Mouse (Mus musculus) ovary, postnatal 14 days (tissue): Measurements from ENCODE around the gene Hsf2.
"Not testable (repeated sequence)": the region's sequence is repeated elsewhere in the genome, so short reads cannot be mapped to it uniquely, and the experiment has no call there.

Source experiments
- DNase-seq: peaks from one replicate; pipeline ENCODE4 v3.0.0; 2022; ENCODE audit warnings: low spot score

Hsf2 gene

DNA sequence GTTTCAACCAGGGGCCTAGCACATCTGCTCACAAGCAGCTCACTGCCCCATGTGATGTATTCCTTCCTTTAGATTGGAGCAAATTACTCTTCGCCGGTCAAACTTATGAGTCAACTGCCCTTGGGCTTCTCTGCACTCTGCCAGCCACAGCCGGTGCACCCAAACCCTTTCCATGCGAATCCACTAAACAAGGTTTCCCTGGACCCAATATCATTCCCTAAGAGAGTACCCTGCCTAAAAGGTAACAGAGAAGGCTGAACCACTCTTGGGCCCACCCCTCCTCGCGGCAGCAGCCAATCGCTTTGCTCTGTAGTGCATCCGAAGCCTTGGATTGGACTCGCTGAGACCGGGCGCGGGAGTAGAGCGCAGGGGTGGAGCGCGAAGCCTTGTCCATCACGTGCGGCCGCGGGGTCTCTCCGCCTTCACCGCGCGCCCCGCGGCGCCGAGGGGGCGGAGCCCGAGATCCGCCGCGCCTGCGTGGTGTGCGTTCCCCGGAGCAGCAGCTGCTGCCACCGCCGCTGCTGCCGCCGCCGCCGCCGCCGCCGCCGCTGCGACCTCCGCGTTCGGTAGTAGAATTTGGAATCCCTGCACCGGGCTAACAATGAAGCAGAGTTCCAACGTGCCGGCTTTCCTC is at the start of gene Hsf2:
TSS of gene Hsf2 (plus strand) at position 478 of the 634 bp plus-strand sequence.
- peak; percentile 82 for DNase-seq

DNA sequence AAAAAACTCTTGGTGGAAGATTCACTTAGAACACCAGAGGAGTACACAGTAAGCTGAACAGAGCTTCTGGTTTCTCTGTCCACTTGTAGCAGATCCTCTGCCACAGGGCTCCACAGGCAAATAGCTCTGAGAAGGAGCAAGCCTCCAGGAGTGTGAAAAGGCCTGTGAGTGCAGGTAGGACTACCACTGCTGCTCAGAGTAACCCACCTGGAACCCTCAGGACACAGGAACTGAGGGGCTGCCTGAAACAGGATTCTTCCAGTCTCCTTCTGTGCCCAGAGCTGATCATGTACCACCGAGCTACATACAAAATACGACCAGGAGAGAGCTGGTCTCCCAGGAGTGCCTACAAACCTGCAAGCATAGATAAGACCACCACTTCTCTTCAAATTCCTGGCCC is 48.3 kb upstream of the Hsf2 start:
- no peak for DNase-seq

DNA sequence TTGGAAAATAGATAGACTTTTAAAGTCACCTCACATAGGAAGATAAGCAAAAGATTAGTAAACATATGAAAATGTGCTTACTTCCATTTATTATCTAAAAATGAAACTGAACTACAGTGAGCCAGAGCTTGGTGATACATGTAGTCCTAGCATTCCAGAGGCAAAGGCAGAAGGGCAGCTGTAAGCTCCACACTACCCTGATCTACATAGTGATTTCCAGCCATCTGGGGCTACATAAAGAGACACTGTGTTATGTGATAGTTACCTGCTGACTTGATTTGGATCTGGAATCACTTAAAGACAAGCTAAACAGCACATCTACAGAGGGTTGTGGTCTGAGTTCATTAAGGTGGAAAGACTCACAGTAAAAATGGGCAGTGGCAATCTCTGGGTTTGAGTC is 45.1 kb upstream of the Hsf2 start:
- no peak for DNase-seq

DNA sequence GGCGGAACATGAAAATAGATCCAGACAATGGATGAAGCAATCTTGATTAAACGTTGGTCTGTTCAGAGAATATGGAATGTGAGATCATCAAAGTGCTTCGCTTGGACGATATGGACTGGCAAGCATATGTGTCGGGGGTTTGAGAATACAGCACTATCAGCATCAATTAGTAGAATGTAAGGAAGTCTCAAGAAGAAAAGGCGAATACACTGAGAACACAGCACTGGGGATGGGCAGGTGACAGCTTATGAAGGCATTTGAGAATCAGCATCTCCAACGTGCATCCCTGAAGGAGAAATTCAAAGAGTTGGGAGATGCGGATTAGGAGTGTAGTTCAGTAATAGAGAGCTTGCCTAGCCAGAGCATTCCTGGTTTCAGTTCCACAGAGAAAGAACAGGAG is 41.8 kb upstream of the Hsf2 start:
- DNase-seq, result no peak

DNA sequence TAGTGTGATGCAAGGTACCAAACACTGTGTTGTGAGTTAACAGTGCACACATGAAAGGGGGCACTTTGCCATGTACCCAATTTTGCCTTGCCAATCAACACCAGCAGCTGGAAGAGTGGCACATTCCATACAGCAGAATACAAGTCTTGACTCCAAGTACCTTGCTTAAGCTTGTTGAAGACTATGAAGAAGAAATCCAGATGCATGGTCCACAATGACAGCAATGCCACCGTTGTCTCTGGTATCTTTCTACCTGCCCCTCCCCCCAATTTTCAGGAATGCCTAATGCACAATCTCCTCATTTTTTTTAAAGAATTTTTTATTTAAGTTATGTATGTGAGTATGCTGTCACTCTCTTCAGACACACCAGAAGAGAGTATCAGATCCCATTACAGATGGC is 40.5 kb upstream of the Hsf2 start:
- no peak for DNase-seq

DNA sequence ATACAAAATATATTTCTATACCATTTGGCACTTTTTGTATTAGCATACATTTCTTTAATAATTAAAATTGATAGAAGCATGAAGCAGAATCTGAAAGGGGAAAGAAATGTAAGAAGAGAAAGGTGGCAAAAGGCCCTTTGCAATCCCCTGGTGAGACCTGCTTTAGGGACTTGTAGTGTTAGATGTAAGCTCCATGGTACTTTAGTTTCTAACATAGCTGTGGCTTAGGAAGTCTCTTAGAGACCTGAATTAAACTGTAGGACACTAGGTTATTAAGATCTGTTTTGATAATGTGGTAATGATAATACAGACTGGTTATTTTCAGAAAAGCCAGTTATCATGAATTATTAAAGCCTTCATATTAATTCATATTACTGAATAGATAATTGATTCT is 38.5 kb upstream of the Hsf2 start:
- no peak for DNase-seq

DNA sequence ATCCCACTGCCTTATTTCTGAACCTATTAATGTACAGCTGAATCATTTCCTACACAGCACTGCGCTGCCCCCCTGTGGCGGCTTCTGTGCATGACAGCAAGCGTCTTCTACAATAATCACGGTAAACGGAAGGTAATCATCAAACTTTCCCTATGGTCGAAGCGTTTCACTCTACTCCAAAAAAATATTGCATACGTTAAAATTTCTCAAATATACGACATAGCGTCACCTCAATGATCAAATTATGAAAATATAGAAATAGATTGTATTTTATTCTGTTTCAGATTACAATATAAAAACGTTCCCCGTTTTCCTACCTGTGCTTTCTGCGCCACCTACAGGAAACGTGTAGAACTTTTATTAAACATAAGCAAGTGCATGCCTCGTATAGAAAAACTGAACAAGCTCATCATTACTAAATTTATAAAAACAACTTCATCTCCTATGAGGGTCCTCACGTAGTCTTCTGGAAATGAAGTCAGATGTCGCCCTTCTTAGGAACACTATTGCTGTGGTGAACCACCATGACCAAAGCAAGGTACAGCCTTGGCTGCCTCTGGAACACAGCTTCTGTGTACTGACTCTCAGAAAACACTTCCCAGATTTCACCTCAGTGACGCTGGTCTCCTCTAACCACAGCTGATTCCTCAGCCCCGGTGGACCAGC is 38.0 kb upstream of the Hsf2 start:
- peak; percentile 78 for DNase-seq

DNA sequence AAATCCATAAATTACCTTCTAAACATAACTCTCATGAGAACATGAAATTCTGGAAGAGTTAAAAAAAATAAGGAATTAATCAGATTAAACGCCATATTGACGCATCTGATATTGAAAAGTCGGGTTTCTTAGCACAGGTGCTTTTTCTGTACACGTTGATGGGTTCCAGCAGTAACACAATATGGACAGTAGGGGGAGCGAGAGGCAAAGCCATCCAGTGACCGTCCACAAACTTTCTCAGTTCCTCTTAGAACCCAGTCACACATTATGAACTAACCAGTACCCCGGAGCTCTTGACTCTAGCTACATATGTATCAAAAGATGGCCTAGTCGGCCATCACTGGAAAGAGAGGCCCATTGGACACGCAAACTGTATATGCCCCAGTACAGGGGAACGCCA is 22.9 kb upstream of the Hsf2 start:
- not testable (repeated sequence) for DNase-seq

DNA sequence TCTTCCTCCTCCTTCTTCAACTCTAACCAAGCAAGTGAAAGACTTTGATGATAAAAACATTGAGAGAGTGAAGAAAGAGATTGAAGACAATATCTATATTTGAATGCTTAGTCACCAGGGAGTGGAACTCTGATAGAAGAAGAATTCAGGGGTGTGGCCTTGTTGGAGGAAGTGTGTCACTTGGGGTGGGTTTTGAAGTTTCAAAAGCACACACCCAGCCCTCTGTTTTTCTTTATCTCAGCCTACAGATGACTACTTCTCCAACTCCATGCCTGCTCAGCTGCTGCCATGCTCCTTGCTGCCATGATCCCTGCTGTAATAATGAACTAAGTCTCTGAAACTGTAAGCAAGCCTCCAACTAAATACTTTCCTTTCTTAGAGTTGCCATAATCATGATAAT is 20.4 kb upstream of the Hsf2 start:
- no peak for DNase-seq

DNA sequence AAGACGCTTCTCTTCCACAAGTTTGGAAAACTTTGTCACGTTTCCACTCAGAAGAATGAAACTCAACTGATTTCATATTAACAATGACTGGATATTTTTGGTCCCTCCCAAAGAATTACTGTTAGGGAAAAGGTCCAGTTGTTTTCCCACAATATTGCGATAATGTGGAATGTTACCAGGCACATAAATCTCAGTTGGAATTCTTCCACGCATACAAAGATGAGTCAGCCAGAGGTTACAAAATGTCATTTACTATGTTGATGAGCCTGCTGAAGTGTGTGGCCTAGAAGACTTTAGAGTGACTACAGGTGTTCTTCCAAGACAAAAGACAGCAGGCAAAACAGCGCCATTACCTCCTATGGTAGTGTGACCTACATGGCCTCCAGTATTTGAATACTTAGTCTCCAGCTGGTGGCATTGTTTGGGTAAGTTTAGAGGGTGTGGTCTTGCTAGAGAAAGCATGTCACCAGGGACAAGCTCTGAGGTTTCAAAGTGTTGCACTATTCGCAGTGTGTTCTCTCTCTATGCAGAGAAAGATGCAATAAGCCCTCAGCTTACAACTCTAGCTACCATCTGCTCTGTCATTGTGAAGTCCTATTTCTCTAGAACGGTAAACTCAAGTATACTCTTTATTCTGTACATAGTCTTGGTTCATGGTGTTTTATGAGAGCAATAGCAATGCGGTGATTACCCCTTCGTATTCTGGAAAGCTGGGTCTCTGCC is 8.9 kb upstream of the Hsf2 start:
- DNase-seq, result no peak

DNA sequence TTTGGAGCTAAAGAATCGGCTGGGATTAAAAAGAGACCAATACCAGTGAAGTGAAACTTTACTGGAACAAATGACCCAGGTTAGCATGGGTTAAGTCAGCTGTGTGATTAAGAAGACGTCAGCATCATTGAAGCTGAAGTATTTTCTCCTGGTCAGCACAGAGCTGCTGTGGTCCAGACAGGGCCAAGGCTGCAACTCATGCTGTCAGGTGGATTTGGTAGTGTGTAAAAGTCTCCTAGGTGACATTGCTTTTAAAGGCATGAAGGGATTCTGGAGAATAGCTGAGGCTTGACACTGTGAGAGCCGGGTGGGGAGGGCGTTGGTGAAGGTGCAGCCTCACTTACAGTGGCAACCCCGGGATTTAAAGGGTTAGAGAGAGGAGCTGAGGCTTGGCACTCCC is 4.5 kb upstream of the Hsf2 start:
- DNase-seq, result no peak

DNA sequence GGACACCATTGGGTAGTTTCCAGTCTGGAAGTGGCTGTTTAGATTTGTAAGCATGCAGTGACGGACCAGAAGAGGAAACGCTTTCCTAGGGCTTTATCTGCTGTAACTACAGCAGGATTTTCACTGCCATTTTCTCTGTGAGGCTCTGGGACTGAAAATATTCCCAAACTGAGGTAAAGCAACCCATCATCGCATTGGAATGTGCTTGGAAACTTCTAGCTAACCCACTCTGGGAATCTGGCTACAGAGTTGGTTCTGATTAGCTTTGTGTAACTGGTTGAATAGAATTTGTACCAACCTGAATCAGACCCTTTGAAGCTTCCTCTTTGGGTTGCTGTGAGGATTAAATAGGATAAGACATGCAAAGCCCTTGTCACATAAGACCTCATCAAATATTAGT is 1.4 kb upstream of the Hsf2 start:
- no peak for DNase-seq

DNA sequence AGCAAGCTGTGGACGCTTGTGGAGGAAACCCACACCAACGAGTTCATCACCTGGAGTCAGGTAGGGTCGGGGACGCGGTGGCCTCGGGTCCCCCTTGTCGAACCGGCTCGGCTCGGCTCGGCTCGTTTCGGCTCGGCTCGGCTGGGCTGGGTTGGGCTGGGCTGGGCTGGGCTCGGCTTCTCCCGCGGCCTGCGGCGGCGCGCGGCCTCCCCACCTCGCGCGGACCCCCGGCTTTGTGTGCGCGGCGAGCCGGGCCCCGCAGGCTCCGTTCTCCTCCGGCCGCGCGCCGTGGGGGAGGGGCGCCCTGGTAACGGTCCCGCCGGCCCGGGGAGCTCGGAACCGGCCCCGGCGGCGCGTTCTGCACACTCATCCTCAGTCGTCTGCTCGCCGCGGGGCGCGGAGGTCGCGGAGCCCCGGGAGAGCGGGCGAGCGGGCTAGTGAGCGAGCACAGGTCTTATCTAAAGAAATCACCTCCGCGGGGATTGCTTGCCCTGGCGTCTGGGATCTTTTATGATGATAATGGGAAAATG is 422 bp downstream of the Hsf2 start:
- DNase-seq, result no peak

DNA sequence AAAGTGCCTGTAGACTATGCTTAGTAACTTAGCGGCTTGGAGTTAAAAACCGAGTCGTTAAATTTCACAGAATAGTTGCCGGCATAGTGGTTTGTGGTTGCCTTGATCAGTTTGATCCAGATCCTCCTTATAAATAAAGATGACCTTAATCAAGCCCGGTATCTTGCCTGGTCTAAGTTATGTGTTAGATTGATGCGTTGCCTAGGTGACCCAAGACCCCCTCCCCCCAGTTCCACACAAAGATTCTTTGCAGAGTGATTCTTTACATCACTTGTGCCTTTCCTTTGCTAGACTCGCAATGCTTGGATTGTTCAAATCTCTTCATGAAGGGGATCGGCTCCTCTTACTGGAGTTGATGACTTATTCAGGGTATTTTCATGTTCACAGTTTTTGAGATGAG is 1.0 kb downstream of the Hsf2 start:
- DNase-seq, result no peak

DNA sequence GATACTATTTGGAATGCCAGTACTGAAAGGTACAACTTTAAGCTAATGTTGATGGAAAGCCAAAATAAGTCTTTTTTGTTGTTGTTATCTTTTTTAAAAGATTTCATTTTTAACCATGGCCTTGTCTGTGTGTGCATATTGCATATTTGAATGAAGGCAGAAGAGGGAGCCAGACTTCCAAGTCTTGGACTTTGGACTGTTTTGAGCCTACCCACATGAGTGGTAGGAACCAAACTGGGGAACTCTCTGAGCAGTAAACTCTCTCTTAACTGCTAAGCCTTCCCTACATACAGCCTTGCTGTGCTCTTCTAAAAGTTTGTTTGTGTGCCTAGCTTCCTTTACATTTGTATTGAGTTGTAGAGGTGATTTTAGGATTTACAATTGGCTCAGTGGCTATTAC is 2.4 kb downstream of the Hsf2 start:
- no peak for DNase-seq

DNA sequence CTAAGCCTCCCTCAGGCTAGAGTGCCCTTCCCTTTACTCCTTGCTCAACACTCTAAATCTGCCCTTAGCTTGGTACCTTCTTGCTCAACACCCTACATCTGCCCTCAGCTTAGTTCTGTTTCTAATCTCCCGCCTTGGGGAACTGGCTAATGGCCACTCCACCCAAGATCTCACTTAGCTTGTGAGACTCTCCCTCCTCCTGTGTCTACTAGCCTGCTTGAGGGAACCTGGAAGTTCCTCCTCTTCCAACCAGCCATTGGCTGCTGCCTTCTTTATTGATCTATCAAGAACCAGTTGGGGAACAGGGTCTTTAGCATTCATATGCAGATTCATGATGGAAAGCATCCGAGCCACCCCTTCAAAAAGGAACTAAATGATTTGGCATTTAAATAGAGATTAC is 5.9 kb downstream of the Hsf2 start:
- DNase-seq, result no peak

DNA sequence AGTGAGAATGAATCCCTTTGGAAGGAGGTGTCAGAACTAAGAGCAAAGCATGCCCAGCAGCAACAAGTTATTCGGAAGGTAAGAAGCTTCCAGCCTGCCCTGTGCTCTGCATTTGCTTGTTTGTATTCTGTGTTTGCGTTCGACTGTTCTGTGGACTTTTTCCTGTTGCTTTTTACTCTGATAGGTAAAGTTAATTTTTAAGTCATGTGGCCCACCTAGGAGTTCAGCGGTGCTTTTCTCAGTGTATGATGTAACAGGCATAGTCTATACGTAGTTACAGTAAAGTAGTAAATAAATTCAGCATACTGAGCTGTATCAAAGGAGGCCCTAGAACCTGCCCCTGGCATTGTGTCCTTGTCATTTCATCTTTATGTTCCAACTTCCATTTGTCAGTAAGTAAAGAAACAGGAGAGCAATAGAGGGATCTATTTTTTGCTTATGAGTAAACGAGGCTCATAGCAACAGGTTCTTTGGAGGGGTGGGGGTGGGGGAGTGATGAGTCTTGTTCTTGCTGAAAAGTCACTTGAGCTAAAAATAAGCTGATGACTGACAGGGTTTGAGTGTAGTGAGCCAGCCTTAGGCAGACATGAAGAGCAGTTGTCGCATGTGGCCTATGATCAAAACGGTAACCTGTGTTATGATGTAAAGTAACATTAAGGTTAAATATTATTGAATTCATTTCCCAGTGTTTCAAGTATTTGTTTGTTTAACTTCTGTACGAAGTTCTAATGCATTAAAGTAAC is 13.4 kb downstream of the Hsf2 start:
- no peak for DNase-seq

DNA sequence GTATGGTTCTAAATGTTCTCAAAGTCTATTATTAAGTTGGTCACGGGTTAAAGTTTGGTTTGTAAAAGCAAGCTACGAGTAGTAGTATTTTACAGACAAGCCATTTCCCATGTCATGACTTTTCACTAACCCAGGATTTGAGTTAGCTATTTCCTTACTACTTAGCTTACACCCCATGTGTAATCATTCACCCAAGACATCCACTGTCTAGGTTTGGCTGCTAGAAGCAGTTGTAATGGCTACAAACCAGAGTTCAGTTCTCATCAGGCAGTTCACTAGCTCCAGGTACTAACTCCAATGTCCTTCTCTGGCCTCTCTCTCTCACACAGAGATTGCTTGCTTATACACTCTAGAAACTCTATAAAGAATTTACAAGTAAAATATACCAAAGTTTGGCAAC is 28.4 kb downstream of the Hsf2 start:
- DNase-seq, result no peak

DNA sequence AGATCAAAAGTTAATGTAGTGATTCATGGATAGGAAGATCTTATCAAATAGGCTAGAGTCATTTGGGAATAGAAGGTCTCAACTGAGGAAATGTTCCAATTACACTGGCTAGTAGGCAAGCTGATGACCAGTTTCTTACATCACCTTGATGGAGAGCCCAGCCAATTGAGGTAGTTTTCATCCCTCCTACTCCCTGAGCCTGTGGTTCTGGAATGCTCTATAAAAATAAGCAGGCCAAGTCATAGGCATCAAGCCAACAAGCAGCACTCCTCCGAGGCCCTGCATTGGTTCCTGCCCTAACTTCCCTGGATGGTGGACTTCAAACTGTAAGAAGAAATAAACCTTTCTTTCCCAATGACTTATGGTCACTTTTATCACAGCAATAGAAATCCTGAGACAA is 29.1 kb downstream of the Hsf2 start:
- DNase-seq, result no peak

DNA sequence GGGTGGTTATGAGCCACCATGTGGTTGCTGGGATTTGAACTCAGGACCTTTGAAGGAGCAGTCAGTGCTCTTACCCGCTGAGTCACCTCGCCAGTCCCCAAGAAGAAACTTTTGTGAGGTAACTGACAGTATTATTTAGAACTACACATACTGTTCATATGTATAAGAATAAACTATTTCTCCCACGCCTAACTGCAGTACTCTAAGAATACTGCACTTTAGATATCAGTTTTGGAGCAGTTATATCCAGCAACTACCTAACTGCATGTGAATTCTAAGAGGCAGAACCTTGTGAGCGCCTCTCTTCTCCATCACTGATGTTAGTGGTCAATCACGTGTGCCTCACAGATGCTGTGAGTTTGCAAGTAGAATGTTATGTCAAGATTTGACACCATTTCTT is 40.3 kb downstream of the Hsf2 start:
- DNase-seq, result no peak

DNA sequence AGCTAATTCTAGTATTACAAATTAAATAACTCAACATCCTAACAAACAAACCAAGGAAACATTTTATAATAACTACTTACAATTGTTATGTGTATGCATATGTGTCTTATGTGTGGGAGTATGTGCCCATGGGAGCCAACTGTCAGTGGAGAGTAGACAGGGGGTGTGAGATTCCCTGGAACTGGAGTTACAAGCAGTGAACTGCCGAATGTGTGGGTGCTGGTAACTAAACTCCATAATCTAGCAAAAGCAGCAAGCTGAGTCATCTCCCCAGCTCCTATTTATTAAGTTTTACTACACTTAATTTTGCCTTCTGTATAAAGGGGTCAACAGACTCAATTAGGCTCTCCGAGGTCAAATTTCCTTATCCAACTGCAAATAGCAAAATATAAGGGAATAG is 44.9 kb downstream of the Hsf2 start:
- DNase-seq, result no peak

DNA sequence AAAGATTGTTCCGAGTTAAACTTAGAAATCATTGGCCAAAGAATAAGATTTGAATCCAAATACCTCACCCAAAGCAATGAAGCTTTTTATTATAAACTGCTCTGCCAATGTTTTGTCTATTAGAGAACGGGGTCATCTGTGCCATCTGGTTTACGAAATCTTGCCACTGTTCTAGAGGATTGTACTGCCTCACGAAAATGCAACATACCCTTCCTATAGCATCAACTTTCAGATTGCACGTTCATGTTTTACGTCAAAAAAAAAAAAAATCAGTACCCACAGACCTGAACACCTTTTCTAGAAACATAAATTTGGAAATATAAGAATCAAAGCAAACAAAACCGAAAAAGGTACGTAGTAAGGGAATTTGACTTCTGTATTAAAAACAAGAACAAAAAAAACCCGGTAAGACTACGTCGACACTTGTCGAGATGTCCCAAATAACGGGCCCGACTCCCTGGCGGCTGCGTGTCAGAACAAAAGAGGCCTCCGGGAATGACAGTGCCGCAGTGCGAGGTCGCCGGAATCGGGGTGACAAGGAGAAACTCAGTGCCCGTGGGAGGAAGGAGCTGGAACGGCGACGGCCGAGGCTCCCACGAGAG is 45.5 kb downstream of the Hsf2 start:
- DNase-seq, result no peak
